Mouse (Mus musculus) kidney, adult 2 months (tissue): ENCODE measurements around the gene Pop4. TPM values are rescaled to one million over a fixed set of nuclear protein-coding genes. Genes with fewer than 3 reads are reported as not detected.
"Not testable (repeated sequence)": the region's sequence is repeated elsewhere in the genome, so short reads cannot be mapped to it uniquely, and the experiment has no call there.

ENCODE experiments used
- DNase-seq: peaks from one replicate; pipeline ENCODE4 v3.0.0; 2021
- H3K27ac ChIP-seq: fragments of 200-500 bp; 2 replicates; pipeline ENCODE4 v1.5.1; 2012; ENCODE audit warnings: low read depth, low read length, control low read depth, inconsistent platforms; ENCODE audit not compliant: insufficient read depth
- H3K27me3 ChIP-seq: fragments of 200-500 bp; replicated peaks from 2 replicates; pipeline ENCODE4 v1.6.1; 2012; ENCODE audit warnings: mild to moderate bottlenecking, moderate library complexity, low read length, inconsistent platforms; ENCODE audit not compliant: control insufficient read depth, insufficient read depth
- H3K36me3 ChIP-seq: fragments of 200-500 bp; 2 replicates; pipeline ENCODE4 v1.6.1; 2012; ENCODE audit warnings: mild to moderate bottlenecking, moderate library complexity, low read length, inconsistent platforms; ENCODE audit not compliant: control insufficient read depth, insufficient read depth
- H3K4me1 ChIP-seq: fragments of 200-500 bp; 2 replicates; pipeline ENCODE4 v1.6.1; 2011; ENCODE audit warnings: low read length; ENCODE audit not compliant: control insufficient read depth, insufficient read depth
- H3K4me3 ChIP-seq: fragments of 200-500 bp; 2 replicates; pipeline ENCODE4 v1.5.1; 2011; ENCODE audit warnings: mild to moderate bottlenecking, low read depth, low read length, control low read depth; ENCODE audit not compliant: insufficient read depth
- CTCF ChIP-seq: fragments of 200-500 bp; conservative IDR thresholded peaks from 2 replicates; pipeline ENCODE4 v1.5.1; 2011; ENCODE audit warnings: low read depth, mild to moderate bottlenecking, control low read depth, low read length, moderate library complexity, mixed read lengths; ENCODE audit not compliant: insufficient read depth, insufficient read length
- POLR2A ChIP-seq: fragments of 200-500 bp; IDR thresholded peaks from one replicate; pipeline ENCODE4 v1.6.1; 2011; ENCODE audit warnings: low read depth, low read length, control low read depth
- whole genome bisulfite sequencing: fragments of 180-500 bp; shearing (Covaris S2); methylation state at CpG from one replicate; pipeline ENCODE4 v1.1.7; 2018; 5-methylcytosine and 5-hydroxymethylcytosine counted together
- polyA plus RNA-seq: library from polyadenylated mRNA; depleted of rRNA; stranded (reverse); fragments of >200 nt; gene quantifications from 2 replicates; pipeline ENCODE4 v1.2.3, GENCODE M21; 2012; rRNA removed

The Pop4 gene
- polyA plus RNA-seq: 10.6 and 11.0 TPM in 2 replicates

DNA sequence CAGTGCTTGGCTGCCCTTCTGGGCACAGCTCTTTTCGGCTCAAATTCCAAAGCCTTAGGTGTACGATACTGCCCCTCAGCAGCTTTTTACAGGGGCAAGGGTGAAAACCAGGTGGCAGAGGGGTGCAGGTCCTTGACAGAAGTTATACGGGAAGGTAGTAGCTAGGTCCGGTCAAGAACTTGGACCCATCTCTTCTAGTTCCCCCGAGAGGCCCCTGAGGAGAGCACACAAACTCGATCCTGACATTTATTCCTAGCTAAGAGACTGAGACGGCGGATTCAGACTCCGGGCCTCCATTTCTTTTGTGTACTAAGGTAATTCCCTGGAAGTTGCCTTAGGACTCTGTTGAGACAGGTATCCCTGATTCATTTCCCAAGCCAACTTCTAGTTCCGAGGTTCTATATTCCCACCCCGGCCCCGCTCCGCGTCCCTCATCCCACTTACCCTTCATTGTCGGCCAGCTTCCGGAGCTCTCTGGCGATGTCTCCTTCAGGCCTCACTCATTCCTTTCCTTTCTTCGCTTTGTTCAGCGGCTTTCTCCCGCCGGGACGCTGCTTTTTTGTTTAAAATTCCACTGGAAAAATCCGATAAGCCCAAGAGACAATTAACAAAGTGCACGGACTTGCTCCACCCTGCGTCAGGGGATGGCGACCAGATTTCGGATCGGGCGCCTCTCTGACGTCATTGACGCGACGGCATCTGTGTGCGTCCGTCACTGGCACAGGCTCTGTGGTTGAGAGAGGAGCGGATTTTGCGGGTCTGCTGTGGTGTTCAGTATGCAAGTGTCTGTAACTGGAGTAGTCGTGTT is at the start of gene Pop4:
Gene Pop4 (minus strand): TSS at position 721 of the 808 bp plus-strand sequence.
- Histone ChIP-seq H3K27me3 (no peaks in the 10 kb centered on the region), H3K27ac (peak within 1 kb of the TSS; percentile 89), H3K36me3 (no peaks in the 10 kb centered on the region), H3K4me3 (peak within 1 kb of the TSS; percentile 99), H3K4me1 (peaks cover 3% of the 10 kb centered on the region)
- TF ChIP-seq POLR2A: peak; percentile 85
- TF ChIP-seq CTCF: no peak
- peak; percentile 93 for DNase-seq
- under 1% methylated on average over 38 of the region's 38 CpGs for WGBS

DNA sequence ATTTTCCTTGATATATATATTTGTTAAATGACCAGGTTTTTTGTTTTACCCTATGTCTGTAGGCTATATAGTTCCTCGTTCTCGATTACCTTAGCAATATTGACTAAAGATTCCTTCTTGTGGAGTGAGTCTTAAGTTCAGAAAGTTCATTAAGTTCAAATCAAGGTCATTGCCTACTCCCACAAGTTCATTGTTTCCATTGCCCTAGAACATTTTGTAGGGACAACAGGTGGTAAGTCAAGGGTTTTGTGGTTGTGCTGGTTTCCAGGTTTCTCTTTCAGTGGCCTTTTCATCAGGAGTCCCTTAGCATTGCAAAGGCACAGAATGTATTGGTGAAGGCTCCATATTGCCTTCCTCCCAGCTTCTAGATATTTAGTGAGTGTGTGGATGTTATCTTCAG is 49.4 kb upstream of the Pop4 start:
- Histone ChIP-seq H3K4me3 (no peak overlapping the region), H3K4me1 (no peaks in the 10 kb centered on the region), H3K36me3 (no peaks in the 10 kb centered on the region), H3K27me3 (no peaks in the 10 kb centered on the region), H3K27ac (no peak overlapping the region)
- 90% methylated on average over 2 of the region's 2 CpGs for WGBS
- TF ChIP-seq CTCF: no peak
- no peak for DNase-seq

DNA sequence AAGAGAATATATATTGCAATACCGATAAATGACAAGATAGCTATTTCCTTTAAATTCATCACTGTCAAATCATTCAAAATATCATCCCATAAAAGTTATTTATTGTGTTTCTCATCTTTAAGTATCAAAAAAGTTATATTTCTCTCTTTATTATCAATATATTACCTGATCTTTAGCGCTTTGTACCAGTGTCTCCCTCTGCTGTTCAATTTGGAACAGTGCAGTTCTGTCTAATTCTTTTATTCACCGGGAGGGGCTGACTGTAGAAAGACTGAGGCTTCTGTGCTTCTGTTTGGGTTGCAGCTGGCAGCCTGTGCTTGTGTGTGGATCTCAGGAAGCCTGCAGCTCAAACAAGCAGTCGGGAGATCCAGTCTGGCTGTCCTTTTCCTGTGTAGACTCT is 11.0 kb upstream of the Pop4 start:
- DNase-seq, H3K4me3 ChIP-seq, H3K27me3 ChIP-seq, H3K4me1 ChIP-seq, H3K36me3 ChIP-seq, H3K27ac ChIP-seq: not testable (repeated sequence)
- 22% methylated on average over 4 of the region's 4 CpGs for WGBS

DNA sequence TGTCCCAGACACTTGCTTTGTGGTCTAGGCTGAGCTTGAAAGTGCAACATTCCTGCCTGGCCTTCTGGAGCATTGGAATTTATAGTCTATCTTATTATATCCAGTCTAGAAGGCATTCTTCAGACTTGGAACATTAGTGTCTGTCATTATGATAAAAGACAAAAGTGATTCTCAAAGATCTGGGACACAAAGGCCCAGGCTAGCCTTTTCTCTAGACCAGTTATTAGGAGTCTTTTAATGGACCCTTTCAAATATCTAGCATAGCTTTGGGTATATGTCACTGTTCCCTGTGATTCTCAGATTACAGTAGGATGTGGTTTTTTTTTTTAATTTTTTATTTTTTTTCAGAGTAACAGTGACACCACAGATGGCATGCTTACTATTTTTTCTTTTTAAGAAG is 1.3 kb upstream of the Pop4 start:
- no peak for DNase-seq
- no peaks in the 10 kb centered on the region for H3K27me3 ChIP-seq
- H3K4me3 ChIP-seq: no peak overlapping the region
- TF ChIP-seq CTCF: no peak
- TF ChIP-seq POLR2A: no peak
- peaks cover 3% of the 10 kb centered on the region for H3K4me1 ChIP-seq
- no peak overlapping the region for H3K27ac ChIP-seq
- no peaks in the 10 kb centered on the region for H3K36me3 ChIP-seq

DNA sequence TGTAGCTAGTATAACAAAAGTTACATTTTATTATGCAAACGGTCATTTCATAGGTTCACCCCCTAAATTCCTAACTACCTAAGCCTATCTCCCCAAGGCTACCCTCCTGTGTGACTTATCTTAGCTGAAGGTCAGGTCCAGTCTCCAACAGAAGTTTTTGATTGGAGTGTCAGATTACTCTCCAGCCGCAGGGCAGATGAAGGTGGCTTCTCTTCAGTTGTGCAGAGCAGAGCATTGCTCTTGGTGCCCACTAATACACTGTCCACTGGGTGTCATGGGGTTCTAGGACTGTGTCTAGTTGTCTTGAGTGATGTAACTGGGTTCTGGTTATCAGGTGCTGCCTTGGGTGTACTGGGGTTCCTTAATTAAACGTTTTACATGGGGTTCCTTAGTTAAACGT is 636 bp upstream of the Pop4 start:
- TF ChIP-seq CTCF: no peak
- no peak for TF ChIP-seq POLR2A
- Histone ChIP-seq H3K4me3 (no peak overlapping the region), H3K27ac (no peak overlapping the region), H3K36me3 (no peaks in the 10 kb centered on the region), H3K4me1 (peaks cover 3% of the 10 kb centered on the region), H3K27me3 (no peaks in the 10 kb centered on the region)
- DNase-seq: no peak
- 12% methylated on average over 4 of the region's 4 CpGs for WGBS

DNA sequence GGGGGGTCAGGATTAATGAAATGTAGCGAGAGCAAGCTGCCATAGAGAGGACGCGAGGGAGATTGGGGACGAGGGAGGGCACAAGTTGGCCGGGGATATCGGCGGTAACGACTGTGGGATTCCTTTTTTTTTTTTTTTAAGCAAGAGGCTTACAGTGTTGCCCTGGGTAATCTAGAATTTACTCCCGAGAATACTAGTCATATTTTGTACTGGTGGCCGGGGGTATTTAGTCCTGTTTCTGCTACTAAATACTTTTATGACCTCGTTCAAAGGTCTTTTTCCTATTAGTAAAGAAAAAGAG is 238 bp upstream of the Pop4 start:
- no peak for DNase-seq
- Histone ChIP-seq H3K4me3 (peak overlapping the region; percentile 99), H3K27ac (peak overlapping the region; percentile 89), H3K36me3 (no peaks in the 10 kb centered on the region), H3K4me1 (peaks cover 3% of the 10 kb centered on the region), H3K27me3 (no peaks in the 10 kb centered on the region)
- TF ChIP-seq CTCF: no peak
- TF ChIP-seq POLR2A: no peak
- under 1% methylated on average over 11 of the region's 11 CpGs for WGBS

DNA sequence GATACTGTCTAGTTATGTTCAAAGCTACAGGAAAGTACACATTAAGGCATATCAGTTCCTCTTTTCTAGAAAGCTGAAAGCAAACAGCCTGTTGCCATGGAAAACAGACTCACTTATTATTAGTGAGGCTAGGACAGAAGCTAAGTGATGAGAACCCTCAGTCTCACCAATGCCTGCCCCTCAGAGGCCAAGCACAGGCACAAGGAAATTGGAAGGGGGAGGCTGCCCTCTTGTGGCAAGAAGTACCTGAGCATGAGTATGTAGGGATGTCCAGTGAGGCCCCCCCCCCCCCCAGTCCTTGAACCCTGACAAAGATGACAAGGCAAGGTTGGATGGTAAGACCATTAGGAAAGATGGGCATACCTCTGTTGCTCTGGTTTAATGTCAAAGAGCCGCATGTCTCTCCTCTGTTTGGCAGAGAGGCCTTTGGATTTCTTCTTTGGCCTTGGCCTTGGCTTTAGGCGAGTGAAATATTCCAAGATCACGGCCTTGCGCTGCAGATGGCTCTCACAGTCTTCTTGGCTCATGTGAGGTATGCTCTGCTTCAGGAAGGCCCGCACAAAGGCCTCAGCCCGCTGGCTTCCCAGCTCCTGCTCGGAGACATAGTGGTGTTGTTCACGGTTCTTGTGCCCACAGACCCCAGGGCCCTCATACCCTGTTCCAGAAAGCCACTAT is 4.1 kb downstream of the Pop4 start:
- peaks cover 2% of the 10 kb centered on the region for H3K36me3 ChIP-seq
- H3K27me3 ChIP-seq: no peaks in the 10 kb centered on the region
- peaks cover 3% of the 10 kb centered on the region for H3K4me1 ChIP-seq
- peak; percentile 70 for DNase-seq
- H3K4me3 ChIP-seq: no peak overlapping the region
- 86% methylated on average over 8 of the region's 8 CpGs for WGBS
- TF ChIP-seq POLR2A (no peak), CTCF (peak; percentile 74)
- H3K27ac ChIP-seq: no peak overlapping the region
